ENCODE assay signal across 8 mouse cellular contexts in the genomic region with DNA sequence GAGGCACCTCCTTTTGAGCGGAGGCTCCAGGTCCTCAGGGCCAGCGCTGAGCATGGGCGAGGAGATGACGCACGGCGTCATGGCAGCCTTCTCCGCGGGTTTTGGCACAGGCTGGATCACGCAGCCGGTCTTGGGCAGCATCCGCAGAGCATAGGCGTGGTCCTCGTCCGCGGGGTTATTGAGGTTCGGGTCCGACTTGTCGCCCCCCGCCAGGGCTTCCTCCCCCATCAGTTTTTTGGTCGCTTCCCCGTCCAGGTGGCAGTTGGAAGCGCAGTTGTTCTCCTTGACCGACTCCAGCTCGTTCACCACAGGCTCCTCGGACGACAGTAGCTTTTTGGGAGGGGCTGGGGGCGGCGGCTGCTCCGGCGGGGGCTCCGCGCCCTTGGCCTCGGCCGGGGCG.
DNase-seq lines count a peak whose midpoint lies in the region; ATAC-seq lines count a peak whose summit lies in the region.

No protein-coding gene starts in this region.

- H3K4me2 ChIP-seq in hindbrain, embryonic 12.5 days (replicated peaks), result peak overlapping the region; percentile 89
- H3K4me2 ChIP-seq in midbrain, embryonic 15.5 days, result peak overlapping the region; percentile 80

- no peaks in the 10 kb centered on the region for H3K9me3 ChIP-seq in hindbrain, embryonic 12.5 days (replicated peaks)
- H3K9me3 ChIP-seq in midbrain, embryonic 15.5 days, result no peaks in the 10 kb centered on the region

- peak; percentile 9; the same call in 1 of the 2 replicates for ATAC-seq in hindbrain, embryonic 12.5 days (ENCODE audit: low FRiP score)
- peak; percentile 37 for ATAC-seq in midbrain, embryonic 15.5 days (replicated peaks)

- peaks cover 35% of the 10 kb centered on the region for H3K27me3 ChIP-seq in hindbrain, embryonic 12.5 days
- 0 out of 2 replicates have a peak, but pooled peaks cover 6% of the 10 kb centered on the region for H3K27me3 ChIP-seq in midbrain, embryonic 15.5 days (replicated peaks)

- H3K4me1 ChIP-seq in hindbrain, embryonic 12.5 days, result peaks cover 19% of the 10 kb centered on the region
- peaks cover 20% of the 10 kb centered on the region for H3K4me1 ChIP-seq in midbrain, embryonic 15.5 days

- 6% methylated on average over 35 of the region's 35 CpGs for WGBS in hindbrain, embryonic 12.5 days
- WGBS in midbrain, embryonic 15.5 days, result 11% methylated on average over 35 of the region's 35 CpGs

- H3K9ac ChIP-seq in hindbrain, embryonic 12.5 days, result peak overlapping the region; percentile 70
- H3K9ac ChIP-seq in midbrain, embryonic 15.5 days, result peak overlapping the region; percentile 44

- H3K36me3 ChIP-seq in hindbrain, embryonic 12.5 days, result peaks cover 9% of the 10 kb centered on the region; the same call in 1 of the 2 replicates
- 0 out of 2 replicates have a peak, but pooled peaks cover 4% of the 10 kb centered on the region for H3K36me3 ChIP-seq in midbrain, embryonic 15.5 days (replicated peaks)

- H3K27ac ChIP-seq in hindbrain, embryonic 12.5 days, result no peak overlapping the region
- 0 out of 2 replicates have a peak overlapping the region, but pooled peaks have one; percentile 3 for H3K27ac ChIP-seq in midbrain, embryonic 15.5 days

- H3K4me3 ChIP-seq in hindbrain, embryonic 12.5 days, result peak overlapping the region; percentile 49
- peak overlapping the region; percentile 43 for H3K4me3 ChIP-seq in midbrain, embryonic 15.5 days

- peak; percentile 39 to 44 for DNase-seq in left cerebral cortex, adult 18-20 months (ENCODE audit: low spot score in 2 of 2)
- no peak for DNase-seq in left cerebral cortex, adult 8-10 months (ENCODE audit: low spot score in 2 of 2)
- DNase-seq in cerebellum, adult 9-10 months, result peak; percentile 71
- DNase-seq in layer of hippocampus, postnatal 10 days (ENCODE audit: low spot score in 2 of 2), result no peak
- DNase-seq in retina, embryonic 14.5 days (ENCODE audit: low spot score), result no peak
- DNase-seq in lung, postnatal 36 days, result no peak

Comparison
In these comparisons a context has a peak if more than half of its experiments do, and no peak if none do; other contexts are left out.
1. DNase-seq: peak in left cerebral cortex, adult 18-20 months (2 of 2) and cerebellum, adult 9-10 months (single experiment); none in left cerebral cortex, adult 8-10 months (0 of 2), layer of hippocampus, postnatal 10 days (0 of 2), retina, embryonic 14.5 days (single experiment) and lung, postnatal 36 days (single experiment).